Mouse (Mus musculus) neural tube, embryonic 14.5 days (tissue): Measurements from ENCODE around the gene 4933414I15Rik. TPM values are rescaled to one million over a fixed set of nuclear protein-coding genes. Genes with fewer than 3 reads are reported as not detected.

Source experiments
- ATAC-seq: fragments of 200-750 bp; cut with Nextera tagmentation; 2 replicates; pipeline ENCODE4 v1.8.0; 2017; ENCODE audit warnings: low read depth, mild to moderate bottlenecking, moderate TSS enrichment, moderate library complexity
- H3K27ac ChIP-seq: fragments of 300-500 bp; sonication (generic); 2 replicates; pipeline ENCODE4 v1.5.1; 2014; ENCODE audit warnings: low read depth, mild to moderate bottlenecking, control low read depth, low read length, moderate library complexity, mixed read lengths
- H3K27me3 ChIP-seq: fragments of 300-500 bp; sonication (generic); 2 replicates; pipeline ENCODE4 v1.6.1; 2014; ENCODE audit warnings: low read length; ENCODE audit not compliant: control insufficient read depth, insufficient read depth
- H3K36me3 ChIP-seq: fragments of 300-500 bp; sonication (generic); 2 replicates; pipeline ENCODE4 v1.6.1; 2014; ENCODE audit warnings: low read length, mixed read lengths; ENCODE audit not compliant: control insufficient read depth, insufficient read depth
- H3K4me1 ChIP-seq: fragments of 300-500 bp; sonication (generic); 2 replicates; pipeline ENCODE4 v1.6.1; 2014; ENCODE audit warnings: low read length; ENCODE audit not compliant: control insufficient read depth, insufficient read depth
- H3K4me2 ChIP-seq: fragments of 300-500 bp; sonication (generic); 2 replicates; pipeline ENCODE4 v1.6.1; 2014; ENCODE audit warnings: mild to moderate bottlenecking, low read depth, low read length, control low read depth
- H3K4me3 ChIP-seq: fragments of 300-500 bp; sonication (generic); 2 replicates; pipeline ENCODE4 v1.5.1; 2014; ENCODE audit warnings: low read depth, low read length, control low read depth, mixed read lengths
- H3K9ac ChIP-seq: fragments of 300-500 bp; sonication (generic); replicated peaks from 2 replicates; pipeline ENCODE4 v1.6.1; 2014; ENCODE audit warnings: low read depth, mild to moderate bottlenecking, control low read depth, low read length, mixed read lengths
- H3K9me3 ChIP-seq: fragments of 300-500 bp; sonication (generic); 2 replicates; pipeline ENCODE4 v1.6.1; 2016; ENCODE audit warnings: low read length; ENCODE audit not compliant: control insufficient read depth
- WGBS: fragments of 180-500 bp; shearing (Covaris S2); extraction: QIAGEN DNeasy Blood & Tissue Kit; methylation state at CpG from one replicate; pipeline ENCODE4 v1.1.7; 2014; 5-methylcytosine and 5-hydroxymethylcytosine counted together
- polyA plus RNA-seq: library from polyadenylated mRNA; unstranded; fragments of >200 nt; fragmentation: Nextera tagmentation; extraction: Ambion mirVana; gene quantifications from 2 replicates; pipeline ENCODE4 v1.2.1, GENCODE M21; 2014

The 4933414I15Rik gene
- polyA plus RNA-seq, 1 experiment from 2014 or later, result not detected

GRCm38 (mm10) chr11:50897359-50897758 lies 46.2 kb downstream of the 4933414I15Rik start:
- Histone ChIP-seq H3K4me2 (no peak overlapping the region), H3K27ac (no peak overlapping the region), H3K36me3 (peaks cover 28% of the 10 kb centered on the region), H3K9me3 (peaks cover 29% of the 10 kb centered on the region), H3K9ac (no peak overlapping the region), H3K27me3 (no peaks in the 10 kb centered on the region), H3K4me3 (no peak overlapping the region), H3K4me1 (no peaks in the 10 kb centered on the region)
- no peak for ATAC-seq
- 84% methylated on average over 1 of the region's 1 CpGs for WGBS

- no peak for ATAC-seq
- H3K27me3 ChIP-seq, result no peaks in the 10 kb centered on the region
- H3K4me3 ChIP-seq, result no peak overlapping the region
- H3K9ac ChIP-seq, result no peak overlapping the region
- 51% methylated on average over 2 of the region's 2 CpGs for WGBS
- H3K27ac ChIP-seq, result no peak overlapping the region
- H3K4me2 ChIP-seq, result no peak overlapping the region
- H3K4me1 ChIP-seq, result no peaks in the 10 kb centered on the region
- peaks cover 5% of the 10 kb centered on the region for H3K9me3 ChIP-seq
- H3K36me3 ChIP-seq, result no peaks in the 10 kb centered on the region
Measured at GRCm38 (mm10) chr11:50892441-50892840, 51.1 kb downstream of the 4933414I15Rik start.

Other genes starting within 250 kb of the 4933414I15Rik start
- gene Zfp354c, start 116.0 kb downstream of the 4933414I15Rik start, polyA plus RNA-seq, result 72.1 and 81.7 TPM in 2 replicates
- gene Zfp879, start 102.2 kb downstream of the 4933414I15Rik start, polyA plus RNA-seq, result 1.4 and 2.3 TPM in 2 replicates
- gene Grm6, start 93.1 kb downstream of the 4933414I15Rik start, polyA plus RNA-seq, result not detected in 2 replicates
- 10.8 and 13.8 TPM in 2 replicates for gene Zfp454, start 56.1 kb downstream of the 4933414I15Rik start, polyA plus RNA-seq
- 48.0 and 55.8 TPM in 2 replicates for gene Zfp2, start 27.6 kb downstream of the 4933414I15Rik start, polyA plus RNA-seq
- gene Zfp354b, start 12.1 kb downstream of the 4933414I15Rik start, polyA plus RNA-seq, result 5.0 TPM in 2 replicates
- not detected in 2 replicates for gene Prop1, start 10.0 kb upstream of the 4933414I15Rik start, polyA plus RNA-seq
- not detected in 2 replicates for gene Olfr1378, start 22.8 kb upstream of the 4933414I15Rik start, polyA plus RNA-seq
- not detected in 2 replicates for gene Olfr1377, start 38.2 kb upstream of the 4933414I15Rik start, polyA plus RNA-seq
- not detected in 2 replicates for gene Olfr51, start 59.8 kb upstream of the 4933414I15Rik start, polyA plus RNA-seq
- gene Olfr54, start 70.5 kb upstream of the 4933414I15Rik start, polyA plus RNA-seq, result not detected in 2 replicates
- gene Olfr1375, start 104.3 kb upstream of the 4933414I15Rik start, polyA plus RNA-seq, result not detected in 2 replicates
- gene Zfp354a, start 115.5 kb upstream of the 4933414I15Rik start, polyA plus RNA-seq, result 13.9 and 16.0 TPM in 2 replicates